Mouse (Mus musculus): ENCODE results near the gene Tnnt2.

Gene Tnnt2

GRCm38 (mm10) chr1:135854591-135855343, 18.6 kb downstream of the Tnnt2 start:
- DNase-seq (ENCODE audit: low read depth in 2 of 2, low spot score in 2 of 2), result no peak

DNA sequence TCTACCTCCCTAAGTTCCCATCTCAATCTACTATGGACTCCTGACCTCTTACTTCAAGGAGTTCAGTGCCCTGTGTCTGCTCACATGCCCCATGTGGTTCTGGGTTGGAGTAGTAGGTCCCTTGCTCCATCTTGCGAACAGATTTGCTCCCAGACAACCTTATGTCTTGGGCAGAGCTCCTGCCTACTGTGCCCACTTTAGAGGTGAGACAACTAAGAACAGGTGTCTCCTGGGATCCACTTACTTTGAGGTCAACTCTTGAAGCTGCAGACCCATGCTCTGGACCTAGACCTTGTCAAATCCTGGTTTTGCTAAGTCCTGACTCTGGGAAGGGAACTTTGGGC, 19.2 kb downstream of the Tnnt2 start:
- no peak for DNase-seq (ENCODE audit: low read depth in 2 of 2, low spot score in 2 of 2)

DNA sequence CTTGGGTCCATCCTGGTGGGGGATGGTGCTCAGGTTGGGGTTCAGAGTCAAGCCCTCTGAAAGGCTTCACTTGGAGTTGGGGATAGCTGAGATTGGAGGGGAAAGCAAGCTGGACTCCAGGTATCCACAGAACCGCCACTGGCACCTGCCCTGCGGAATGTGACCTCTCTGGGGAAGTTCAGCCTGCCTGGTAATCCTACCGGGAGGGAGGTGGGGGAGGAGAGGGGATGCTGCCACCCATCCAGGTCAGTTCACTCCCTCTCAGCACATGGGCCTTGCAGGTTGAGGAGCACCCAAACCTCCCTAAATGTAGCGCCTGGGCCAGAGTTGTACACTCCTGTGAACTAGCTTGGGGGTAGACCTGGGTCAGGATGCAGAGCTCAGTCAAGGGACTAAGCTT, 19.9 kb downstream of the Tnnt2 start:
- no peak for DNase-seq (ENCODE audit: low read depth in 2 of 2, low spot score in 2 of 2)

DNA sequence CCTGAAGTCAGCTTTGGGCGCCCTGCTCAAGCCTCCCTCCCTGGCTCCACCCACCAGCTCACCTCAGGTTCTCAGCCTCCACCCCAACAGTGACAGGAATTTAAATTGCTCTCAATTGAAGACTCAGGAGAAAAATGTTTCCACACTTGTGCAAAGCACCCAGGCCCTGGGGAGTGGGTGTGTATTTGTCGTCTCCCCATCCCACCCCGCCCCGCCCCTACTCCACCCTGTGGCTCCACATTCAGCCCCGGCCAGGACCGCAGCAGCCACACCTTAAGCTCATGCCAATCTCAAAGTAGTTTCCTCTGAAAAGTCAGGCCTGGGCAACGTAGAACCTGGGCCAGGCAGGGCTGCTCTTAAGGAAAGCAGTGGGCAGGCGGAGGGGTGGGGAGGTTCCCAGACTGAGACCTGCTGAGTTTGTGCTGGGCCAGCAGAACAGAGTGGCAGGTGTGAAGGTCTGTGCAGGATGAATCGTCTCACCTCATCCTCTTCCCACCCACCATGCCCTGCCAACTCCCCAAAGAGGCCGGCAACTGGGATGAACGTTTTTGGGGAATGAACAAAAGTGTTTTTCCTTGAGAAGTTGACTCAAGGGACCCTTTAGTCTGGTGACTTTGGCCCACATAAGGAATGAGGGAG, 21.1 kb downstream of the Tnnt2 start:
- no peak for DNase-seq (ENCODE audit: low read depth in 2 of 2, low spot score in 2 of 2)

GRCm38 (mm10) chr1:135858533-135858932, 22.4 kb downstream of the Tnnt2 start:
- DNase-seq (ENCODE audit: low read depth in 2 of 2, low spot score in 2 of 2), result no peak

- DNase-seq (ENCODE audit: low read depth in 2 of 2, low spot score in 2 of 2), result no peak
Observed at GRCm38 (mm10) chr1:135861091-135861490, 24.9 kb downstream of the Tnnt2 start.

- DNase-seq (ENCODE audit: low read depth in 2 of 2, low spot score in 2 of 2), result no peak
Observed at GRCm38 (mm10) chr1:135861980-135862552, 25.9 kb downstream of the Tnnt2 start.

DNA sequence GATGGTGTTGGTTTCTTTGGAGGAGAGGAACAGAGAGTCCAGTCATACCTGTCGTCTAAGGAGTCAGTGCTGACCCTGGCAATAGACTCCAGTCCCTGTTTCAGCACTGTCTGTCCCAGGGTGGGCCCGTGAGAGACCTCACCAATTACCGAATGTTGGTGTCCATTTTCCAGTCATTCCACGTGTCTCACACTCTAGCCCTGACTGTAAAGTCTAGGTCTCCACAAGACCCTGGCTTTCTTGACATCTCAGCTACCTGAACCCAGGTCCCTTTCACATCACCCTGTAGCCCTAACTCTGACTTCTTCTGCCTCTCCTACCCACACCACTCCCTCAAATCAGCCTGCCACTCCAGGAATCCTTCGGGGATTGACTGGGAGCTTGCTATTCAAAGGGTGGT, 26.4 kb downstream of the Tnnt2 start:
- no peak for DNase-seq (ENCODE audit: low read depth in 2 of 2, low spot score in 2 of 2)

DNA sequence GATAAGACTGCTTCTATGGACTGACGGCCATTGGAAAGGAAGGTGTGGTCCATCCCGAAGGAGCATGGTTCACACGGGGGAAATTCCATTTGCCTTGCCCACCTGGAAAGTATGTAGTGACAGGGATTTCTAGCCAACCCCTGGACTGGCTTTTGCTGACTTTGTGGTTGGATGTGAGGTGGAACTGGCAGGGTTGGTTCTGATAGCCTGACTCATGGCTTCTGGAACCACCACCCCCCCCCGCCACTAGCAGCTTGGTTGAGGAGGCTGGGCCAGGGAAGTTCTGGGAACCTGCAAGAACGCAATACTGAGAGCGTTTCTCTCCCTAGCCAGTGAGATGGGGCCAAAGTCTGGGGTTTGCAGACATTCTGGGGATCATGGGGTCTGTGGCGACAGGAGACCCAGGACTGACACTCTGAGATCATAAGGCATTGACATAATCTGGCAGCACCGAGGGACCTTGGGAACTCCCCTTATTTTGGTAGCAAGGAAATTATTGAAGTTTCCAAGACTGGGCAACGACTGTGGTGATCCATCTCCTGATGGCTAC, 27.7 kb downstream of the Tnnt2 start:
- DNase-seq (ENCODE audit: low read depth in 2 of 2, low spot score in 2 of 2), result no peak

- no peak for DNase-seq (ENCODE audit: low read depth in 2 of 2, low spot score in 2 of 2)
Observed at GRCm38 (mm10) chr1:135864830-135865229, 28.7 kb downstream of the Tnnt2 start.

GRCm38 (mm10) chr1:135865518-135866194, 29.5 kb downstream of the Tnnt2 start:
- DNase-seq (ENCODE audit: low read depth in 2 of 2, low spot score in 2 of 2), result peak; percentile 25 to 56

- DNase-seq (ENCODE audit: low read depth in 2 of 2, low spot score in 2 of 2), result no peak
Observed at GRCm38 (mm10) chr1:135868570-135868969, 32.4 kb downstream of the Tnnt2 start.

DNA sequence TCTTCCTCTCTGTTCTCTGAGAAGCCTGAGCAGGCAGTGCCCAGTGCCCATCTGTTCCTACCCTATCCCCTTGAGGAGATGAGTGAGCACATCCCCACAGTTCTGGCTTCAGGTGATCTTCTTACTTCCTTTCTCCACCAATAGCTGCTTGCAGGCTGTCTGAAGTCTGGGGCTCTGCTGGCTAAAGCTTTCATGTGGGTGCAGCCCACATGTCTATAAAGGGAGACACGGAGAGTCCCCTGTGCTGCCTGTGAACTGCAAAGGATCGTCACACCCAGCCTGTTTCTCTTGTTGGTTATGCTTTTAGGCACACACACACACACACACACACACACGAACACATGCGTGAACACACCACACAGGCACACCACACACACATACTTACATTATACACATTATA, 36.8 kb downstream of the Tnnt2 start:
- peak; percentile 9 to 28 for DNase-seq (ENCODE audit: low read depth in 2 of 2, low spot score in 2 of 2)

DNA sequence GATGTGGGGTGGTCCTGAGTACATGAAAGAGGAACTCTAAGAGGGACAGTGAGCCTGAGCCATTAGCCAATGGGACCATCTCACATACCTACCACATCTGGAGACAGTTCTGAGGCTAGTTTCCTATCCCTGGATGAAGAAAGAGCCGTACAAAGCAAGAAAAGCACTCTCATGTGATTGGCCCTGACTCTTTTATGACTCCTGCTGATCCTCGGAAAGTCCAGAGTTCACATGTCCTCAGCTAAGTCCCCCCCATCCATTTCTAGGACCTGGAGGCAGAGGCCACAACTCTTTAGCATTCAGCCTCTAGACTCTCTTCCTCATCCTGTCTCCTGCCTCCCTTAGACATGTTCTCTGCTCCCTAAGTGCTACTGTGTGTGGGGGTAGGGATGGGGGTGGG, 41.1 kb downstream of the Tnnt2 start:
- DNase-seq (ENCODE audit: low read depth in 2 of 2, low spot score in 2 of 2), result no peak

DNA sequence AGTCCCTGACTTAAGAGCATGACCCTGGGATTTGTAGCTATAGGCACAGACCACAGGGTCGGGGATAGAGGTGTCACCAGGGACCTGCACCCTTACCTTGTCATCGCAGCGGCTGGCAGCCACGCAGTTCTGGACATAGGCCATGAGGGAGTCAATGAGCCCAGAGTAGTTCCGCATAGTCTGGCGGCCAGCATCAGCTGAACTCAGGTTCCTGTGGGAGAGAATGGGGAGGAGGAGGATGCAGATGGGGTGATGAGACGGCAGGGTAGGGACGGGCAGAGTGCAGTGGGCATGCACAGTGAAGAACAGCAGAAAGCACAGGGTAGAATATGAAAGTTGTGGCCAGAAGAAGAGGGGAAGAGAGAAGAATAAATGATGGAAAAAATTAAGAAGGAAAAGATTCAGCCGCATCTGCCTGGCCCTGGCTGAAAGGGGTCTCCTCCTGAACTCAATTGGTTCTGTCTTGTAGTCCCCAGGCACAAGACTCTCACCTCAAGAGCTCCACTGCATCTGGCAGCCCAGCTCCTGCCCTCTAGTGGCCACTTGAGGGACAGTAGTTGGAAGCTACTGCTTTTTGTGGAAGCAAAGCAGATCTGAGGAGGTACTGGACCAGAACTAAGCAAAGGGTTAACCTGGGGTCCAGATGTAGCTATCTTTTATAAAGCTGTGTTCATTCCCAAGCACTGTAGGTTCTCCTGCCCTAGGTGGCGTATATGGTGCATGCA, 46.4 kb downstream of the Tnnt2 start:
- peak in 1 of 2 experiments; percentile 42 for DNase-seq (ENCODE audit: low read depth in 2 of 2, low spot score in 2 of 2)

- DNase-seq (ENCODE audit: low read depth in 2 of 2, low spot score in 2 of 2), result no peak
Observed at GRCm38 (mm10) chr1:135889461-135890185, 53.5 kb downstream of the Tnnt2 start.

DNA sequence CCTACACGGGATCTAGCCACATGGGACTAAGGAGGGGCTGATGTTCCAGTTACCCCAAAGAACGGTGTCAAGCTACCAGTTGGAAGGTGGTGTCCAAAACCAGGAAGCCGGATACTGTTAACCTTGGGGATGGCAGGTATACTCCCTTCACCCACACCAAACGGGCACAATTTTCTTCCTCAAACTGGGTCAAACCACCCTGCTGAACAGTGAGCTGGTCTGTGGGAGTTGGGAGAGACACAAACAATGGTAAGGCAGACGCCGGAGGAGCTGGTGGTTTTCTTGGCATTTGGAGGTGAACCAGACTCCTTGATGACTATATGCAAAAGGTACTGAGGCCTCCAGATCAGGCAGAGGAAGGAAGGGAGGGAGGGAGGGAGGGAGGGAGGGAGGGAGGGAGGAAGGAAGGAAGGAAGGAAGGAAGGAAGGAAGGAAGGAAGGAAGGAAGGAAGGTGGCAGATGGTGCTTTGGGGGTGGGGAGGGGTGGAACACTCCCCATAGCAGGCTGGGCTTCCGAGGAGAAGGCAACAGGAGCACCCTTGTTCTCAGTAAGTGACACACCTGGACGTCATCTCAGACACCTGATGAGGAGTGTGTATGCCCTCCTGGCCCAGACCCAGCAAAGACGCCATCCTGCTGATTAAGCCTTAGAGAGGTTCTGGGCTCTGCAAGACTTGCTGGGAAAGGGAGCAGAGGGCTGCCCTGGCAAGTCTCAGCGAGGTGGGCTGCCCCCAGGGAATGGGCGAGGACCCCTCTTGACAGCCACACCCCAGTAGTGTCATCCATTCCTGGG, 55.5 kb downstream of the Tnnt2 start:
- no peak for DNase-seq (ENCODE audit: low read depth in 2 of 2, low spot score in 2 of 2)

DNA sequence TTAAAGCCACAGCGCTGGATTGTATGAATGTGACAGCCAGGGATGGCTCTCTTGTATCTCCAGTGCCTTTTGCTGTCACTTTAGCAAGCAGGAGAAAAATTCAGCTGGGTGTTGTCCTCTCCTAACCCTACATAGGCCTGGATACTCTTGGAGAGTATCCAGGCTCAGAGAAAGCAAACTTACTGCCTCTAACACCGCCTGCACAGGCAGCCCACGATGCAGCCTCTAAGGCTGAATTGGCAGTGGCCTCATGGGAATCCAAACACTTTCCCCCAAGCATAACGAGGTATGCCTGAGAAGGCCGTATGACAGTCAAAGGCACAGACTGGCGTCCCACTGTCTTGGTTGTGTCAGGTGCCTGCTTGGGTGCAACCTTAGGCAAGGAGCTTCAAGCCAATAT, 56.1 kb downstream of the Tnnt2 start:
- no peak for DNase-seq (ENCODE audit: low read depth in 2 of 2, low spot score in 2 of 2)

GRCm38 (mm10) chr1:135892764-135893163, 56.6 kb downstream of the Tnnt2 start:
- no peak for DNase-seq (ENCODE audit: low read depth in 2 of 2, low spot score in 2 of 2)

DNA sequence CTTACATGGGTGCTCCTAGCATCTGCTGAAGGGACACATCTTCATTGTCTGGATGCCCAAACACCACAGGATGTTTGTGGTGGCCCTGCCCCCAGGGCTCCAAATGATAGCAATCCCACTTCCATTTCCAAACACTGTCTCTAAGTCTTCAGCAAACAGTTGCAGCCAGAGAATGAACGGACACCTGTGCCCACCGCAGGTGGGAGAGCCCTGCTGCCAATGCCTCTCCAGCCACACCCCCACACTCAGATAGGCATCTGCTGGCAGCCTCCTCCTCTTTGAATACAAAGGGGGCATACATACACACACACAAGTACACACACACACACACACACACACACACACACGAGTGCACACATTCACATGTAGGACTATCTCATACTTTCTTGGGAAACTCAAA, 57.2 kb downstream of the Tnnt2 start:
- no peak for DNase-seq (ENCODE audit: low read depth in 2 of 2, low spot score in 2 of 2)
